Mouse (Mus musculus): ENCODE measurements around the gene Ppm1n.

- no peak for TF ChIP-seq CTCF (IDR thresholded peaks at IDR 0.05; ENCODE audit: control insufficient read depth, insufficient read depth, insufficient read length)
- TF ChIP-seq MAX (IDR thresholded peaks at IDR 0.05), result no peak
- no peak for TF ChIP-seq CEBPB (IDR thresholded peaks at IDR 0.05; ENCODE audit: low read depth)
Observed at GRCm38 (mm10) chr7:19252078-19252477, 27.8 kb downstream of the Ppm1n start.

All from C2C12 (cell line).